Mouse (Mus musculus) heart, adult 2 months (tissue): ENCODE data around the gene Csf2. TPM values are rescaled to one million over a fixed set of nuclear protein-coding genes. Genes with fewer than 3 reads are reported as not detected.

Experiments used
- DNase-seq, 2 experiments: peaks; one replicate each; pipeline ENCODE4 v3.0.0; 2021
- H3K27ac ChIP-seq: fragments of 200-600 bp; 2 replicates; pipeline ENCODE4 v1.8.1; 2022
- H3K27me3 ChIP-seq: fragments of 200-500 bp; 2 replicates; pipeline ENCODE4 v1.6.1; 2012; ENCODE audit warnings: mild to moderate bottlenecking, low read length, inconsistent platforms, mixed read lengths; ENCODE audit not compliant: control insufficient read depth, insufficient read depth
- H3K36me3 ChIP-seq: fragments of 200-500 bp; 2 replicates; pipeline ENCODE4 v1.6.1; 2012; ENCODE audit warnings: low read length, inconsistent platforms; ENCODE audit not compliant: control insufficient read depth, insufficient read depth
- H3K4me1 ChIP-seq: fragments of 200-500 bp; 2 replicates; pipeline ENCODE4 v1.6.1; 2011; ENCODE audit warnings: low read length; ENCODE audit not compliant: control insufficient read depth, insufficient read depth
- H3K4me3 ChIP-seq: fragments of 200-600 bp; 2 replicates; pipeline ENCODE4 v1.8.1; 2022
- H3K79me2 ChIP-seq: fragments of 200-500 bp; replicated peaks from 2 replicates; pipeline ENCODE4 v1.6.1; 2012; ENCODE audit warnings: mild to moderate bottlenecking, inconsistent platforms, low read length, moderate library complexity, mixed read lengths; ENCODE audit not compliant: control insufficient read depth, insufficient read depth
- H3K9ac ChIP-seq: fragments of 200-500 bp; 2 replicates; pipeline ENCODE4 v1.6.1; 2012; ENCODE audit warnings: low read depth, mild to moderate bottlenecking, control low read depth, inconsistent platforms, low read length, mixed read lengths
- CTCF ChIP-seq: fragments of 200-600 bp; IDR thresholded peaks from 2 replicates; pipeline ENCODE4 v1.8.1; 2022; ENCODE audit warnings: antibody characterized with exemption, mild to moderate bottlenecking, moderate library complexity
- EP300 ChIP-seq: fragments of 200-500 bp; IDR thresholded peaks from 2 replicates; pipeline ENCODE4 v1.6.1; 2011; ENCODE audit warnings: low read depth, low read length, control low read depth; ENCODE audit not compliant: insufficient read depth
- POLR2A ChIP-seq: fragments of 200-500 bp; IDR thresholded peaks from 2 replicates; pipeline ENCODE4 v1.6.1; 2011; ENCODE audit warnings: mild to moderate bottlenecking, low read depth, low read length, control low read depth; ENCODE audit not compliant: insufficient read depth
- WGBS: fragments of 180-500 bp; shearing (Covaris S2); methylation state at CpG from one replicate; pipeline ENCODE4 v1.1.7; 2018; 5-methylcytosine and 5-hydroxymethylcytosine counted together
- intact Hi-C: fragments of 180-260 bp; cut with DNase I; formaldehyde crosslinking; loops from one replicate; pipeline ENCODE4 v1.15.1; 2025
- polyA plus RNA-seq: library from polyadenylated mRNA; depleted of rRNA; stranded (reverse); fragments of >200 nt; gene quantifications from 2 replicates; pipeline ENCODE4 v1.2.3, GENCODE M21; 2012; rRNA removed
- total RNA-seq, 2 experiments: library from RNA; stranded (reverse); gene quantifications; 2 replicates each; pipeline ENCODE4 v1.2.3; 2021

Csf2 gene
- total and polyA plus RNA-seq, 3 experiments: not detected

DNA sequence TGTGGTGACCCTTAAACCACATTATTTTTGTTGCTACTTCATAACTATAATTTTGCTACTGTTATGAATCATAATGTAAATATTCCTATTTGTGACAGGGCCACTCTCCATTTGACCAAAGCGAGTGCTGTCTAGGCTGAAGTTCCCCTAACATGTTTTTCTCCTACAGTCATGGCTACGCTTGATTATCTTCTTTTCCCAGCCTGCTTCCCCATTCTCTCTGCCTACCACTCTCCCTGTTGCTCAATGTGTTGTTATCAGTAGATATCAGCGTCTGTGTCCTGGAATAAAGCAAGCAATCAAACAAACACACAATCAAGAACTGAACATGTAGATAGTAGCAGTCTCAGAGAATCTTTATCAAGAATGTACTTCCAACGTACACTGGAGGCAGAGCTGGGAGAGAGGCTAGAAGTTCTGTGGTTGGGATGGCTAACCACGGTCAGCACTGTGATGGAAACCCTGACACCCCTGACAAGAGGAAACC is 48.1 kb downstream of the Csf2 start:
- H3K9ac ChIP-seq: no peak overlapping the region
- no peaks in the 10 kb centered on the region for H3K36me3 ChIP-seq
- DNase-seq: no peak
- TF ChIP-seq CTCF (no peak), POLR2A (no peak), EP300 (no peak)
- no peak overlapping the region for H3K4me3 ChIP-seq
- 51% methylated on average over 5 of the region's 5 CpGs for WGBS
- no peaks in the 10 kb centered on the region for H3K27me3 ChIP-seq
- no peaks in the 10 kb centered on the region for H3K79me2 ChIP-seq
- H3K27ac ChIP-seq: no peak overlapping the region
- intact Hi-C loops: no loop called here
- no peaks in the 10 kb centered on the region for H3K4me1 ChIP-seq

Other genes with a start within 250 kb of the Csf2 start
- 1 to 10 TPM; 5.1 to 5.5 TPM for gene Slc22a4, start 221.6 kb downstream of the Csf2 start, total RNA-seq
- 5.6 and 7.0 TPM in 2 replicates for gene Slc22a4, start 221.6 kb downstream of the Csf2 start, polyA plus RNA-seq
- 10 to 100 TPM; 30.8 to 33.8 TPM for gene Pdlim4, start 180.7 kb downstream of the Csf2 start, total RNA-seq
- 57.6 and 58.2 TPM in 2 replicates for gene Pdlim4, start 180.7 kb downstream of the Csf2 start, polyA plus RNA-seq
- 10 to 100 TPM; 59.9 to 63.6 TPM for gene P4ha2, start 149.6 kb downstream of the Csf2 start, total RNA-seq
- 37.4 and 62.3 TPM in 2 replicates for gene P4ha2, start 149.6 kb downstream of the Csf2 start, polyA plus RNA-seq
- not detected for gene Il3, start 17.6 kb upstream of the Csf2 start, total RNA-seq
- not detected in 2 replicates for gene Il3, start 17.6 kb upstream of the Csf2 start, polyA plus RNA-seq
- gene Acsl6, start 54.1 kb upstream of the Csf2 start, total RNA-seq: 1 to 10 TPM; 6.0 to 7.2 TPM
- gene Acsl6, start 54.1 kb upstream of the Csf2 start, polyA plus RNA-seq: 5.7 and 7.0 TPM in 2 replicates
- gene Meikin, start 121.0 kb upstream of the Csf2 start, total RNA-seq: not detected
- not detected in 2 replicates for gene Meikin, start 121.0 kb upstream of the Csf2 start, polyA plus RNA-seq
- gene Fnip1, start 188.5 kb upstream of the Csf2 start, total RNA-seq: 10 to 100 TPM; 30.4 to 42.9 TPM
- gene Fnip1, start 188.5 kb upstream of the Csf2 start, polyA plus RNA-seq: 4.8 and 11.4 TPM in 2 replicates